Mouse (Mus musculus) bone marrow macrophage, adult 2 months (primary cell): ENCODE data around the gene Nmnat3.

Experiments
- CTCF ChIP-seq: IDR thresholded peaks from 2 replicates; pipeline ENCODE4 v1.5.1; 2012; ENCODE audit warnings: low read depth, mild to moderate bottlenecking, low read length, moderate library complexity
- POLR2A ChIP-seq: IDR thresholded peaks from 2 replicates; pipeline ENCODE4 v1.6.1; 2012; ENCODE audit warnings: mild to moderate bottlenecking, low read depth, low read length, borderline replicate concordance

DNA sequence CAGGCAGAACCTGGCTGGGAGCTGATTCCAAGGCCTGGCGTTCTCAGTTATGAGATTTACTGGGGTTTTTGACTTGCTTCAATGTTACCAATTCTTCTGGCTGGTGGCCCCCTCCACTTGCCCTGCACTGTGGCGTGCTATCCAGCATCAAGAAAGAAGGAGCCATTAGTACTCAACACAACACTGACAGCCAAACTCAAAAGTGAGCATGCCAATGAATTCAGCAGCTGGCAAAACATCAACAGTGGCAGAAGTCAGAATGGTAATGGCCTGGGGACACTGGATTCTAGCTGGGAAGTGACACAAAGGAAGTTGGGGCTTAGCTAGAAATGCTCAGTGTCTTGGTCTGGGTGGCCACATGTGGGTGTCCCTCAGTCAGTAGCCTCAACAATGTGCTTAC is 43.8 kb upstream of the Nmnat3 start:
- TF ChIP-seq CTCF = no peak
- TF ChIP-seq POLR2A = no peak
